Mouse (Mus musculus): Measurements from ENCODE around the gene Xndc1.

DNA sequence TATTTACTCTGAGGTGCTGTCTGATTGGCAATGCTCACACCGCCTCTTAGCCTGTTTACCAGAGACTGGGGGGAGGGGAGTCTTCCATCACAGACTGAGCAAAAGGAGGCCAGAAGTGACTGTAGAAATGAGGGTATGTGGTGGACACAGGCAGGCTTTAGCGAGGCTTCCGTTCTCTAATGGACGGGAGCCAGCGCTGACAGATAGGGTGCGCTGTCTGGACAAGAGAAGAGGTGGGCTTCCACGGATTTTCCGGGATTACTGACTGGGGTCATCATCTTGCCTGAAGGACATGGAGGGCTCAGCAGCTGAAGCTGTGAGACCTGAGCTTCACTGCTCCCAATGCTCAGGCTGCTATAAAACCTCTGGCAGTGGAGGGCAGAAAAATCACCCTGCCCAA is 36.9 kb downstream of the Xndc1 start:
- no peak for TF ChIP-seq ZC3H11A (IDR thresholded peaks at IDR 0.05; ENCODE audit: borderline replicate concordance, low read depth, low read length)
- TF ChIP-seq HCFC1 (IDR thresholded peaks at IDR 0.05; ENCODE audit: borderline replicate concordance, insufficient read depth, low read length), result no peak

Data from ES-E14 (cell line).